Mouse (Mus musculus): Measurements from ENCODE around the gene Evx1. TPM values are rescaled to one million over a fixed set of nuclear protein-coding genes. Genes with fewer than 3 reads are reported as not detected.

Evx1 gene
- polyA plus RNA-seq, 1 experiment from 2014 or later: not detected

- peak overlapping the region; percentile 48 for H3K4me3 ChIP-seq
- H3K4me2 ChIP-seq: peak overlapping the region; percentile 73
- peaks cover 22% of the 10 kb centered on the region for H3K4me1 ChIP-seq
- H3K27ac ChIP-seq (replicated peaks): no peak overlapping the region
- no peaks in the 10 kb centered on the region for H3K9me3 ChIP-seq
- H3K27me3 ChIP-seq (replicated peaks): peaks cover 100% of the 10 kb centered on the region
- H3K36me3 ChIP-seq: no peaks in the 10 kb centered on the region
- WGBS: 13% methylated on average over 27 of the region's 27 CpGs
- no peak overlapping the region for H3K9ac ChIP-seq
- ATAC-seq (ENCODE audit: extremely low read depth, insufficient number of reproducible peaks, low FRiP score, low TSS enrichment): no peak
These were observed 2.4 kb downstream of the Evx1 start for GRCm38 (mm10) chr6:52315441-52316412.

GRCm38 (mm10) chr6:52316413-52317184 is 3.3 kb downstream of the Evx1 start:
- Histone ChIP-seq H3K36me3 (no peaks in the 10 kb centered on the region), H3K4me3 (peak overlapping the region; percentile 48), H3K9ac (peak overlapping the region; percentile 64), H3K27me3 (replicated peaks) (peaks cover 99% of the 10 kb centered on the region), H3K4me1 (peaks cover 22% of the 10 kb centered on the region), H3K27ac (replicated peaks) (no peak overlapping the region), H3K4me2 (peak overlapping the region; percentile 73), H3K9me3 (no peaks in the 10 kb centered on the region)
- 8% methylated on average over 63 of the region's 81 CpGs for WGBS
- no peak for ATAC-seq (ENCODE audit: extremely low read depth, insufficient number of reproducible peaks, low FRiP score, low TSS enrichment)

- no peak overlapping the region for H3K27ac ChIP-seq (replicated peaks)
- H3K4me3 ChIP-seq: 0 out of 2 replicates have a peak overlapping the region, but pooled peaks have one; percentile 48
- no peak overlapping the region for H3K9ac ChIP-seq
- WGBS: 33% methylated on average over 14 of the region's 14 CpGs
- H3K4me1 ChIP-seq: peaks cover 22% of the 10 kb centered on the region
- no peak overlapping the region for H3K4me2 ChIP-seq
- H3K27me3 ChIP-seq (replicated peaks): peaks cover 99% of the 10 kb centered on the region
- no peaks in the 10 kb centered on the region for H3K36me3 ChIP-seq
- no peaks in the 10 kb centered on the region for H3K9me3 ChIP-seq
- ATAC-seq (ENCODE audit: extremely low read depth, insufficient number of reproducible peaks, low FRiP score, low TSS enrichment): no peak
These were observed 4.3 kb downstream of the Evx1 start for GRCm38 (mm10) chr6:52317461-52318180.

GRCm38 (mm10) chr6:52318271-52318670 is 5.0 kb downstream of the Evx1 start:
- peaks cover 24% of the 10 kb centered on the region for H3K4me1 ChIP-seq
- no peak overlapping the region for H3K4me3 ChIP-seq
- H3K36me3 ChIP-seq: no peaks in the 10 kb centered on the region
- no peak overlapping the region for H3K4me2 ChIP-seq
- H3K9ac ChIP-seq: no peak overlapping the region
- no peak for ATAC-seq (ENCODE audit: extremely low read depth, insufficient number of reproducible peaks, low FRiP score, low TSS enrichment)
- H3K27ac ChIP-seq (replicated peaks): no peak overlapping the region
- WGBS: 34% methylated on average over 1 of the region's 1 CpGs
- peaks cover 99% of the 10 kb centered on the region for H3K27me3 ChIP-seq (replicated peaks)
- no peaks in the 10 kb centered on the region for H3K9me3 ChIP-seq

GRCm38 (mm10) chr6:52319956-52320690 is 6.8 kb downstream of the Evx1 start:
- Histone ChIP-seq H3K9me3 (no peaks in the 10 kb centered on the region), H3K4me2 (no peak overlapping the region), H3K4me3 (no peak overlapping the region), H3K36me3 (no peaks in the 10 kb centered on the region), H3K4me1 (peaks cover 14% of the 10 kb centered on the region), H3K27me3 (replicated peaks) (peaks cover 98% of the 10 kb centered on the region), H3K27ac (replicated peaks) (no peak overlapping the region), H3K9ac (no peak overlapping the region)
- no peak for ATAC-seq (ENCODE audit: extremely low read depth, insufficient number of reproducible peaks, low FRiP score, low TSS enrichment)
- WGBS: 6% methylated on average over 17 of the region's 17 CpGs

GRCm38 (mm10) chr6:52320966-52321825 is 7.9 kb downstream of the Evx1 start:
- H3K9ac ChIP-seq: no peak overlapping the region
- H3K4me3 ChIP-seq: no peak overlapping the region
- H3K9me3 ChIP-seq: no peaks in the 10 kb centered on the region
- no peak overlapping the region for H3K4me2 ChIP-seq
- peaks cover 98% of the 10 kb centered on the region for H3K27me3 ChIP-seq (replicated peaks)
- peaks cover 11% of the 10 kb centered on the region for H3K4me1 ChIP-seq
- ATAC-seq (ENCODE audit: extremely low read depth, insufficient number of reproducible peaks, low FRiP score, low TSS enrichment): no peak
- H3K36me3 ChIP-seq: no peaks in the 10 kb centered on the region
- 6% methylated on average over 12 of the region's 12 CpGs for WGBS
- no peak overlapping the region for H3K27ac ChIP-seq (replicated peaks)

GRCm38 (mm10) chr6:52321826-52322315 is 8.6 kb downstream of the Evx1 start:
- no peak for ATAC-seq (ENCODE audit: extremely low read depth, insufficient number of reproducible peaks, low FRiP score, low TSS enrichment)
- H3K4me3 ChIP-seq: no peak overlapping the region
- no peak overlapping the region for H3K27ac ChIP-seq (replicated peaks)
- no peak overlapping the region for H3K4me2 ChIP-seq
- 2% methylated on average over 21 of the region's 21 CpGs for WGBS
- peaks cover 98% of the 10 kb centered on the region for H3K27me3 ChIP-seq (replicated peaks)
- H3K36me3 ChIP-seq: no peaks in the 10 kb centered on the region
- H3K9me3 ChIP-seq: no peaks in the 10 kb centered on the region
- H3K9ac ChIP-seq: no peak overlapping the region
- H3K4me1 ChIP-seq: peaks cover 5% of the 10 kb centered on the region

GRCm38 (mm10) chr6:52322721-52323215 is 9.5 kb downstream of the Evx1 start:
- H3K4me3 ChIP-seq: 0 out of 2 replicates have a peak overlapping the region, but pooled peaks have one; percentile 1
- no peak overlapping the region for H3K4me2 ChIP-seq
- H3K27ac ChIP-seq (replicated peaks): no peak overlapping the region
- ATAC-seq (ENCODE audit: extremely low read depth, insufficient number of reproducible peaks, low FRiP score, low TSS enrichment): no peak
- no peaks in the 10 kb centered on the region for H3K9me3 ChIP-seq
- no peaks in the 10 kb centered on the region for H3K36me3 ChIP-seq
- no peak overlapping the region for H3K9ac ChIP-seq
- H3K4me1 ChIP-seq: peaks cover 4% of the 10 kb centered on the region; the same call in 1 of the 2 replicates
- WGBS: 2% methylated on average over 16 of the region's 16 CpGs
- peaks cover 94% of the 10 kb centered on the region for H3K27me3 ChIP-seq (replicated peaks)

GRCm38 (mm10) chr6:52323292-52323691 is 10.0 kb downstream of the Evx1 start:
- Histone ChIP-seq H3K27me3 (replicated peaks) (peaks cover 94% of the 10 kb centered on the region), H3K27ac (replicated peaks) (no peak overlapping the region), H3K4me3 (no peak overlapping the region), H3K4me1 (peaks cover 4% of the 10 kb centered on the region; the same call in 1 of the 2 replicates), H3K9me3 (no peaks in the 10 kb centered on the region), H3K9ac (no peak overlapping the region), H3K36me3 (no peaks in the 10 kb centered on the region), H3K4me2 (no peak overlapping the region)
- 2% methylated on average over 10 of the region's 10 CpGs for WGBS
- no peak for ATAC-seq (ENCODE audit: extremely low read depth, insufficient number of reproducible peaks, low FRiP score, low TSS enrichment)
